Mouse (Mus musculus) brain, embryonic 14.5 days (tissue): ENCODE results near the gene 4930522L14Rik. TPM values are rescaled to one million over a fixed set of nuclear protein-coding genes. Genes with fewer than 3 reads are reported as not detected.
"Not testable (repeated sequence)": the region's sequence is repeated elsewhere in the genome, so short reads cannot be mapped to it uniquely, and the experiment has no call there.

Source experiments
- DNase-seq: peaks from one replicate; pipeline ENCODE4 v3.0.0-alpha.2; 2011; ENCODE audit warnings: low read depth
- polyA plus RNA-seq: library from polyadenylated mRNA; depleted of rRNA; stranded (reverse); fragments of >200 nt; gene quantifications from 2 replicates; pipeline ENCODE4 v1.2.3, GENCODE M21; 2012; rRNA removed

The 4930522L14Rik gene
- 1.6 and 2.7 TPM in 2 replicates for polyA plus RNA-seq

- DNase-seq = peak; percentile 57
Observed at GRCm38 (mm10) chr5:109751391-109752071, at the start of gene 4930522L14Rik. Gene 4930522L14Rik (minus strand): TSS chr5:109751886.

- DNase-seq = not testable (repeated sequence)
Observed at GRCm38 (mm10) chr5:109801466-109801865, 49.8 kb upstream of the 4930522L14Rik start.

- DNase-seq = not testable (repeated sequence)
Observed at GRCm38 (mm10) chr5:109799948-109800347, 48.3 kb upstream of the 4930522L14Rik start.

- not testable (repeated sequence) for DNase-seq
Observed at GRCm38 (mm10) chr5:109797017-109797416, 45.3 kb upstream of the 4930522L14Rik start.

GRCm38 (mm10) chr5:109795967-109796652 lies 44.4 kb upstream of the 4930522L14Rik start:
- peak; percentile 66 for DNase-seq

GRCm38 (mm10) chr5:109752073-109752780 lies 541 bp upstream of the 4930522L14Rik start:
- peak; percentile 0 for DNase-seq

- not testable (repeated sequence) for DNase-seq
Observed at GRCm38 (mm10) chr5:109745081-109745480, 6.6 kb downstream of the 4930522L14Rik start.

GRCm38 (mm10) chr5:109717341-109717740 lies 34.3 kb downstream of the 4930522L14Rik start:
- not testable (repeated sequence) for DNase-seq

GRCm38 (mm10) chr5:109691205-109691965 lies 60.3 kb downstream of the 4930522L14Rik start:
- not testable (repeated sequence) for DNase-seq

- DNase-seq = peak; percentile 96
Observed at GRCm38 (mm10) chr5:109690537-109691201, 61.0 kb downstream of the 4930522L14Rik start, which contains the start of gene 5430403G16Rik. Gene 5430403G16Rik (minus strand): TSS chr5:109691041.

Other genes starting within 250 kb of the 4930522L14Rik start
- 26.7 and 27.1 TPM in 2 replicates for gene Crlf2, start 192.9 kb downstream of the 4930522L14Rik start, polyA plus RNA-seq
- gene 5430403G16Rik, start 60.8 kb downstream of the 4930522L14Rik start, polyA plus RNA-seq = 0.50 and 0.83 TPM in 2 replicates
- 0.05 and 0.09 TPM in 2 replicates for gene Gm15446, start 171.5 kb upstream of the 4930522L14Rik start, polyA plus RNA-seq
- gene Zfp932, start 244.6 kb upstream of the 4930522L14Rik start, polyA plus RNA-seq = 24.2 and 27.1 TPM in 2 replicates